Mouse (Mus musculus): ENCODE data around the gene Fam219a. TPM values are rescaled to one million over a fixed set of nuclear protein-coding genes. Genes with fewer than 3 reads are reported as not detected.

The Fam219a gene
- 2.3 TPM in 2 replicates for polyA plus RNA-seq (2015; fragmentation: Nextera tagmentation; extraction: Ambion mirVana)

DNA sequence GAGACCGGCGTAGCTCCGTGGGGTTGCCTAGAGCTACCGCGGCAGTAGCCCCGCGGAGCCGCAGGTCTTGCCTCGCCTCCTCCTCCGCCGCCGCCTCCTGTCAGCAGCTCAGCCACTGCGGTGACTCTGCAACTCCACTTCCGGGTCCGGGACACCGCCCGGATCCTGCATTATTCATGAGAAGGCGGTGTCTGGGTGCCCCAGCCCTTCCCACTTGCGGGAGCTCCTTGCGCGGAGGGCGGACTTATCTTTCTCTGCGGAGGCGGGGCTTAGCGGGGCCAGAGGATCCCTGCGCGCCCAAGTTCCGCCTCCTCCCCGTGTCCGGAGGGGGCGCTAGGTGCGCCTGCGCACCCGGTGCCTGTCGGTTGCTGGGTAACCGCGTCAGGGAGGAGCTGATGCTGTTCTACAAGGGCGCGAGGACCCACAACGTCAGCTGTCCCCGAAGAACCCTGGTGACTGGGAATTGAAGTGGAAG is at the start of gene Fam219a, which contains the start of gene Dnaic1:
Gene Fam219a, minus strand, starts transcription at position 128 of the 475 bp plus-strand sequence.
Gene Dnaic1, plus strand, starts transcription at position 365 of the 475 bp plus-strand sequence.
- WGBS = under 1% methylated on average over 40 of the region's 41 CpGs
- Histone ChIP-seq H3K36me3 (no peaks in the 10 kb centered on the region), H3K4me2 (peak within 1 kb of the TSS; percentile 91), H3K27ac (replicated peaks) (peak within 1 kb of the TSS; percentile 58), H3K9ac (peak within 1 kb of the TSS; percentile 87), H3K4me3 (peak within 1 kb of the TSS; percentile 82), H3K4me1 (peaks cover 26% of the 10 kb centered on the region), H3K27me3 (replicated peaks) (peaks cover 26% of the 10 kb centered on the region), H3K9me3 (no peaks in the 10 kb centered on the region)
- peak; percentile 97 for ATAC-seq (ENCODE audit: extremely low read depth, insufficient number of reproducible peaks, low FRiP score, low TSS enrichment)

DNA sequence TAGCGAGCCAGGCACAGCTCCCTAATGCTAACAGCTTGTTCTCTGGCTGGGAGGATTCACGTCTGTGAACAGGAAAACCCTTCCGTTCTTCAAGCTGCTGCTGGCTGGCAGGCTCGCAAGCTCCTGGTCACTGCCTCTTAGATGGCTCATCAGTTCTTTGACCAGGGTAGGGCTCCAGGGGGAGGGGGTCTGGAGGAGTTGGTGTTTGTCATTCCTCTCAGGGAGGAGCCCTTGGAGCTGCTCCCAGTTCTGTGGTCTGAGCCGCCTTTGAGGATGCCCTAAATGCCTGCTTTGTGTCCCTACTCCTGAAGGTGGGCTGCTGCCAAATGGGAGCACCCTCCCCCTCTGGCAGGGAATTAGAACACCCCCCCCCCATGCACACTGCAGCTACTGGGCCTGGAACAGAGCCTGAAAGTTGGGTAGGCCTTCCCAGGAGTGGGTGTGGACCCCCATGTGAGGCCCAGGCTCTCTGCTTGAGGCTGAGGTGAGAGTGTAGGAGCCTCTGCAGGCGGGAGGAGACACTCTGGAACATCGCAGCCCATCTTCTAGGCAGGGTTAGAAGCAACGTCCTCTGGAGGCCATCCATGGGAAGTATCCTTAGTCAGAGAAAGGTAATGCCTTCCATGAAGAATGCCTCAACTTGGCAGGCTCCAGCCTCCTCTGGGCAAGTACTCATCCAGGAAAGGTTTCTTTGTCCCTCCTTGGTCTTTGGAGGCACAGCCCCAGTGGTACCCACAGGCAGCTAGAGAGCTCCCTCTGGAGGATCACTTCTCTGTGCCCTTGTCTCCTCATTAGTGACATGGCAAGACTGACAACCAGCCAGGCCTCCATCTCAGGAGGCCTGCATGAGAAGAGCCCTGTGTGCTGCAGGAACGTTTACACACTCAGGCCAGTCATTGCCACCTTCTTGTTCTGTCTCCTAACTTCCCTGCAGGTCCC is 46.6 kb upstream of the Fam219a start:
- Histone ChIP-seq H3K27me3 (replicated peaks) (peaks cover 30% of the 10 kb centered on the region), H3K36me3 (no peaks in the 10 kb centered on the region), H3K9ac (no peak overlapping the region), H3K4me2 (no peak overlapping the region), H3K4me3 (no peak overlapping the region), H3K4me1 (0 out of 2 replicates have a peak, but pooled peaks cover 3% of the 10 kb centered on the region), H3K9me3 (no peaks in the 10 kb centered on the region), H3K27ac (replicated peaks) (no peak overlapping the region)
- ATAC-seq (ENCODE audit: extremely low read depth, insufficient number of reproducible peaks, low FRiP score, low TSS enrichment) = 0 out of 2 replicates have a peak, but pooled peaks have one; percentile 25
- WGBS = 54% methylated on average over 9 of the region's 9 CpGs

DNA sequence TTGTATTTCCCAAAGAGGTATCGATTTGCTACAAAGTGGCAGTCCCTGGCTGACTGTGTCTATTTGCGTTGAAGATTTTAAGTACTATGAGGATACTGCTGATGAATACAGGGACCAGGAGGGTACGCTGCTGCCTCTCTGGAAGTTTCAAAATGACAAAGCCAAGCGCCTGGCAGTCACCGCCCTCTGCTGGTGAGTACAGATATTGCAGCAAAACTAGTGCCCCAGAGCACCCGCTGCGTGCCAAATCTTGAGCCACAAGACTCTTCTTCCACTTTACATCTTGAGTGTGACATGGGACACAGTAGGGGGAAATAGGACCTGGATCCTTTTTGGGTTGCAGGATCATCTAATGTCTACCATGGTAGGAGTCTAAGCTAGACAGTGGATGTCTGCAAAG is 44.8 kb upstream of the Fam219a start:
- 8% methylated on average over 7 of the region's 7 CpGs for WGBS
- Histone ChIP-seq H3K4me2 (no peak overlapping the region), H3K27me3 (replicated peaks) (peaks cover 27% of the 10 kb centered on the region), H3K4me1 (0 out of 2 replicates have a peak, but pooled peaks cover 3% of the 10 kb centered on the region), H3K9ac (no peak overlapping the region), H3K36me3 (no peaks in the 10 kb centered on the region), H3K27ac (replicated peaks) (no peak overlapping the region), H3K4me3 (no peak overlapping the region), H3K9me3 (no peaks in the 10 kb centered on the region)
- ATAC-seq (ENCODE audit: extremely low read depth, insufficient number of reproducible peaks, low FRiP score, low TSS enrichment) = no peak

DNA sequence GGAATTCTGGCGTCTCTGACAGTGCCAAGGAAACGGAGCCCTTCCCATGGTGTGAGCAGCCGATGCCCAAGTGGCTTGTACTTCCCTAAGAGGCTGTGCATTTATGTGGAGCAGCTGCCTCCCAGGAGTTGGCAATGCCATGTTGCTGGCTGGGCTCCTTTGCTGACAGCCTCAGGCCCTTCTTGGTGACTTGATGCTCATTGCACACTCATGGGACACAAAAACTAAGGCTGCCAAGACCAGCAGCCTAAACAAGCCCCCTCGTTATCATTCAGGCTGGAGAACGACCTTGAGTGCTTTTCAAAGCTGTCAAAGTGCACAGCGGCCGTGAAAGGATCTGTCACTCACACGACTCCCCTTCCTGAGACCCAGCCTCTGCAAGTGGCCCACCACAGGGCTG is 42.8 kb upstream of the Fam219a start:
- Histone ChIP-seq H3K27me3 (replicated peaks) (peaks cover 34% of the 10 kb centered on the region), H3K36me3 (no peaks in the 10 kb centered on the region), H3K4me3 (no peak overlapping the region), H3K4me1 (0 out of 2 replicates have a peak, but pooled peaks cover 3% of the 10 kb centered on the region), H3K9me3 (no peaks in the 10 kb centered on the region), H3K9ac (no peak overlapping the region), H3K4me2 (no peak overlapping the region), H3K27ac (replicated peaks) (no peak overlapping the region)
- 40% methylated on average over 8 of the region's 8 CpGs for WGBS
- no peak for ATAC-seq (ENCODE audit: extremely low read depth, insufficient number of reproducible peaks, low FRiP score, low TSS enrichment)

DNA sequence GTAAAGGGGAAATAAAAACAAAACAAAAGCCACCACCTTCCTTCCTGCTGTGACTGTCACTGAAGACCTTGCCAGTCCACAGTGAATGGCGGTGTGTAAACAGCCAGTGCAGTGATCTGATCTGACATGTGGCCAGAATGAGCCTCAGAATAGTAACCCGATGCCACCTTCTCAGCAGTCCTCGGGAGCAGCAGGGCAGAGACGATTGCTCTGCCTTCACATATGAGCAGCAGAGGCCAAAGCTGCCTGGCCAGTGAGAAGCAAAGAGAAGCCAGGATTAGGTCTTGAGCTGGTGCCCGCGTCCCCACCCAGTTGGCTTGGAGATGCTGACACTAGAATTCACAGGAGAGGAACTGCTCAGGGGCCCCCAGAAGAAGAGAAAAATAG is 41.2 kb upstream of the Fam219a start:
- Histone ChIP-seq H3K27me3 (replicated peaks) (peaks cover 34% of the 10 kb centered on the region), H3K9me3 (no peaks in the 10 kb centered on the region), H3K27ac (replicated peaks) (no peak overlapping the region), H3K4me2 (no peak overlapping the region), H3K36me3 (no peaks in the 10 kb centered on the region), H3K4me1 (0 out of 2 replicates have a peak, but pooled peaks cover 3% of the 10 kb centered on the region), H3K4me3 (no peak overlapping the region), H3K9ac (no peak overlapping the region)
- 47% methylated on average over 6 of the region's 6 CpGs for WGBS
- ATAC-seq (ENCODE audit: extremely low read depth, insufficient number of reproducible peaks, low FRiP score, low TSS enrichment) = no peak

DNA sequence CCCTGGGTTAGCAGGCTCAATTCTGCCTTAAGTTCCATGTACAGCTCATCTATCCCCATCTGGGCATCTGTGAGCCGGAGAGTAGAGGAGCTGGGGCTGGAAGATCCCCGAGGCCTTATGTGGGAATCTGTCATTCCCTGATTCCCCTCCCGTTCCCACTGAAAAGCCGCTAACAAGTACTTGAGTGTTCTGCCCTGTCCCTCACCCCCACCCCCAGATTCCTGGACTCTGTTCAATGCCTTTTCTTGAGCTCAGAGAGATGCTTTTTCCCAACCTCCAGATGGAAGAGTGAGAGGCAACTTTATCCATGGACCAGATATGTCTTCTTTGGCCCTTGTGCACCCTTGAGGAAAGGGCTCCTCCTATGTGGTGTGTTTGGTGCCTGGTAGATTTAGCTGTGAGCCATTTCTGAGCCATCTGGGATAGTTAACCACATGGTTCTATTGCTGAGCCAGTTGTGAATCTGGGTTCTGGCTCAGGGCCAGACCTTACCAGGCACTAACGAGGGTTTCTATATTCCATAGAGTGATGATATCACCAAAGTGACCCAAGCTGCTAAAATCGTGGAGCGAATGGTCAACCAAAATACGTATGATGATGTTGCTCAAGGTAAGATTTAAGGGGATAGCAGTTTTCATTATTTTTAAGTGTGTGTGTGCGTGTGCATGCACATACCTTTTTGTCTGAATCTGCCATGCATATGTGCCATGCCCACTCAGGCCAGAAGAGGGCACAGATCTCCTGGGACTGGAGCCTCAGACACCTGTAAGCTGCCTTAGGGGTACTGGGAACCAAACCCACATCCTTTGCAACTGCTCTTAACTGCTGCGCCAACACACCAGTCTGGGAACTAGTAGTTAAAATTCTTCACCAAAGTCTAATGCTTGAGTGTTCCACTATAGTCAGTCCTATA is 40.6 kb upstream of the Fam219a start:
- Histone ChIP-seq H3K27ac (replicated peaks) (no peak overlapping the region), H3K27me3 (replicated peaks) (peaks cover 36% of the 10 kb centered on the region), H3K36me3 (no peaks in the 10 kb centered on the region), H3K9me3 (no peaks in the 10 kb centered on the region), H3K4me3 (no peak overlapping the region), H3K4me1 (0 out of 2 replicates have a peak, but pooled peaks cover 3% of the 10 kb centered on the region), H3K9ac (no peak overlapping the region), H3K4me2 (no peak overlapping the region)
- 69% methylated on average over 10 of the region's 10 CpGs for WGBS
- no peak for ATAC-seq (ENCODE audit: extremely low read depth, insufficient number of reproducible peaks, low FRiP score, low TSS enrichment)

DNA sequence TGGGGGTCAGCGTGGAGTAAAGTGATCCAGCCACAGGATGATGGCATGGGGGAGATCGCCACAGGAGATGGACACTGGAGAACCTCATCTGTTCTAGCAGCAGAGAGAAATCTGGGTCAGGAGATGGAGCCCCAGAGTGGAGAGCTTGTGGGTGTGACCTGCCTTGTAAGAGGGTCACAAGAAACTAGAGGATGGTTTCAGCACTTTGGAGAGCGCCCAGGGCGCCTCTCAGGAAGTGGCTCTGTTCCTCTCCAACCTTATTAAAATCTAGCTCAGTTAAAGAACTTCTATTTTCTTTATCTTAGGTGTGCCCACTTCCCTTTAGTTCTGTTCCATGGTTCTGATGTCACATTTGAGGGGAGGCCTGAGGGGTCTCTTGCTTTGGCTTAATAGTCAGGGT is 37.4 kb upstream of the Fam219a start:
- no peak overlapping the region for H3K9ac ChIP-seq
- WGBS = 31% methylated on average over 4 of the region's 4 CpGs
- no peak for ATAC-seq (ENCODE audit: extremely low read depth, insufficient number of reproducible peaks, low FRiP score, low TSS enrichment)
- peaks cover 52% of the 10 kb centered on the region for H3K27me3 ChIP-seq (replicated peaks)
- H3K9me3 ChIP-seq = no peaks in the 10 kb centered on the region
- H3K27ac ChIP-seq (replicated peaks) = no peak overlapping the region
- no peak overlapping the region for H3K4me3 ChIP-seq
- H3K4me1 ChIP-seq = no peaks in the 10 kb centered on the region
- no peaks in the 10 kb centered on the region for H3K36me3 ChIP-seq
- H3K4me2 ChIP-seq = no peak overlapping the region

DNA sequence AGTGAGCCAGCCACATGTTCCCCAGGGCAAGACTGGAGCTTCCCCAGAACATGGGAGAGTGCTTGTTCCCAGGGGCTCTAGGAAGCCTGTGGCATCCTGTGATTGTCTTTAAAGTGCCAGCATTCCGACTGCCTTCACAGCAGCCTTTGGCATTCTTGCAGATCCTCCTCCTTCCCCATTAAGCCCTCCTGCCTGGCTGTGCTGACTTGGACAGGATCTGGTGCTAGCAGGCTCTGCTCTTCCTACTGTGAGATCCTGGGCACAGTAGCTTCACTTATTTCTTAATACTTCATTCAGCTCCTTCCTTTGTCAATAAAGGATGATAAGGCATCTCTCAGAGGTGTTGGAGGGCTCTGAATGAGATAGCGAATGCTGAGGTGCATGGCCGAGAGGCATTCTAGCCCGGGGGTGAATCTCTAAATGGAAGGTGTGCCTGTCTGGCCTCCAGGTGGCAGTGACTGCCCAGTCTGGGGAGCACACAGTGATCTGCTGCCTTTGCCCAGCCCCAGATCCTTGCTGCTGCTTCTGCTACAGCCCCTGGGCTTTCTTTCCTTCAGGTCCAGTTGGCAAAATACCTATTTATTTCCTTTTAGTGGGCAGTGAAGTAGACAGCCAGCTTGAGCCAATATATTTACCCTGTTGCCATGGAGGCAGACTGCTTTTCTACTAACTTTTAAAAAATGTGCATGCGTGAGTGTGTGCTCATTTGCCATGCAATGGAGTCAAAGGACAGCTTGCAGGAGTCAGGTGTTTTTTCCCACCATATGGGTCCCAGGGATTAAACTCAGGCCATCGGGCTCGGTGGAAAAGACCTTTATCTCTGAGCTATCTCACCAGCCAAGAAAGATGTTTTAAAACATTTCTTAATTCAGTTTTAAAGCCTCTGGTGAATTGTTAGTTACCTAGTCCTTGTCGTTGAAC is 35.4 kb upstream of the Fam219a start:
- H3K9me3 ChIP-seq = no peaks in the 10 kb centered on the region
- no peak overlapping the region for H3K4me2 ChIP-seq
- no peak for ATAC-seq (ENCODE audit: extremely low read depth, insufficient number of reproducible peaks, low FRiP score, low TSS enrichment)
- no peaks in the 10 kb centered on the region for H3K4me1 ChIP-seq
- peaks cover 51% of the 10 kb centered on the region for H3K27me3 ChIP-seq (replicated peaks)
- no peak overlapping the region for H3K4me3 ChIP-seq
- no peak overlapping the region for H3K27ac ChIP-seq (replicated peaks)
- no peaks in the 10 kb centered on the region for H3K36me3 ChIP-seq
- no peak overlapping the region for H3K9ac ChIP-seq
- WGBS = 40% methylated on average over 8 of the region's 8 CpGs

DNA sequence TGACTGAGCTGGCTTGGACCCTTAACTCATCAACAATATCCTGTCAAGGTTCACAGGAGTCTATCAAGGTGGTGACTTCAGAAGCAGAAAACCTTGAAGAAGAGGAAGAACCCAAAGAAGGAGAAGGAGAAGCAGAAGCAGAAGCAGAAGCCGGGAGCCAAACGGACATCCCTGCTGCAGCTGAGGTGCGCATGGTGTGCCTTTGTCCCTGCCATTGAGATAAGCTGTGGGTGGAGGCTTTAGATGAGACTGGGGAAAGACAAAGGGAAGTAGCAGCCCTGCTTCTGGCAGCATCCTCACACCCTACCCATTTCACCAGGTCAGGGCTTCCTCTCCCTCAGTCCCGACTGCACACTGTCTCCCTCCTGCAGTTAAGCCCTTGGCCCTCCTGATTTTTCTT is 33.5 kb upstream of the Fam219a start:
- ATAC-seq (ENCODE audit: extremely low read depth, insufficient number of reproducible peaks, low FRiP score, low TSS enrichment) = no peak
- 48% methylated on average over 4 of the region's 4 CpGs for WGBS
- no peak overlapping the region for H3K27ac ChIP-seq (replicated peaks)
- H3K4me2 ChIP-seq = no peak overlapping the region
- no peak overlapping the region for H3K4me3 ChIP-seq
- no peaks in the 10 kb centered on the region for H3K4me1 ChIP-seq
- no peak overlapping the region for H3K9ac ChIP-seq
- no peaks in the 10 kb centered on the region for H3K9me3 ChIP-seq
- no peaks in the 10 kb centered on the region for H3K36me3 ChIP-seq
- H3K27me3 ChIP-seq (replicated peaks) = peaks cover 33% of the 10 kb centered on the region

DNA sequence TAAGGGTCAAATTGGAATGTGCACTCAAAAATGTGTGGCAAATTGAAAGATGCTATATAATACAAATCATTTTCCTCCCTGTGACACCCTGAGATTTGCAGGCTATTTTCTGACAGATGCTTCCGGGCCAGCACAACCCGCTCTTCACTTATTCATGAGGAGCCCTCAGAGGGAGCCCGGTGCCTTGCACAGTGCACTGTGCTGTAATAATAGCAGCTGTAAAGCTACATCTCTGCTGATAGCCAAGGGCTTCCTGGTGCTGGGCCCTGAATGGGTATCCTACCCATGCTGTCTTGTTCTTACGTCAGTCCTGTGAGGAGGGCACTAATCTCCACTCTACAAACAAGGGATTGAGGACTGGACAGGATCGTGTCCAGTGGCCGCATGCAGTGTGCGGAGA is 14.0 kb upstream of the Fam219a start:
- Histone ChIP-seq H3K4me3 (no peak overlapping the region), H3K9me3 (no peaks in the 10 kb centered on the region), H3K9ac (no peak overlapping the region), H3K27ac (replicated peaks) (no peak overlapping the region), H3K27me3 (replicated peaks) (peaks cover 37% of the 10 kb centered on the region), H3K4me2 (no peak overlapping the region), H3K36me3 (no peaks in the 10 kb centered on the region), H3K4me1 (no peaks in the 10 kb centered on the region)
- ATAC-seq (ENCODE audit: extremely low read depth, insufficient number of reproducible peaks, low FRiP score, low TSS enrichment) = no peak
- WGBS = 79% methylated on average over 7 of the region's 7 CpGs
